Mouse (Mus musculus): ENCODE data around the gene Ccer2. TPM values are rescaled to one million over a fixed set of nuclear protein-coding genes. Genes with fewer than 3 reads are reported as not detected.

Ccer2 gene
- polyA plus RNA-seq, 1 experiment = 2.9 TPM

- no peak overlapping the region for H3K27ac ChIP-seq (ENCODE audit: insufficient read depth, low read length)
- peaks cover 8% of the 10 kb centered on the region for H3K4me1 ChIP-seq (ENCODE audit: control insufficient read depth, insufficient read depth, low read length)
- TF ChIP-seq CTCF (IDR thresholded peaks at IDR 0.05; ENCODE audit: extremely low read depth, insufficient read depth, low read length) (no peak), POLR2A (IDR thresholded peaks at IDR 0.05; ENCODE audit: extremely low read depth, insufficient read depth, low read length) (no peak)
- H3K4me3 ChIP-seq (ENCODE audit: insufficient read depth, low read length) = peak overlapping the region; percentile 55
These were observed 15.0 kb upstream of the Ccer2 start for GRCm38 (mm10) chr7:28740949-28741348.

DNA sequence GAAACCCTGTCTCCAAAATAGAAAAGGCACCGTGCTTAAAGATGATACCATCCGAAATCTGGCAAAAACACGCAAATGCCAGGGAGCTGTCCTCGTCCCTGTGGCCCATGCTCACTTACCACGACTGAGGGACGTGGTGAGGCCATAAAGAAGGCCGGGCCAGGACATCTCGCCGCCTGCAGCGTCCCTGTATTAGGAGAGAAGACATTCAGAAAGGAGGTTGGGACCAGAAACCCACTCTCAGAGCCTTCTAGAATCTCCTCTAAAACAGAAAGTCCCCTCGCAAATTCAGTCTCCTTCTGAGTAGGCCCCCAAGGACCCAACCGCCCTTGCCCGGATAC lies 14.6 kb upstream of the Ccer2 start:
- TF ChIP-seq CTCF (IDR thresholded peaks at IDR 0.05; ENCODE audit: extremely low read depth, insufficient read depth, low read length) = no peak
- TF ChIP-seq POLR2A (IDR thresholded peaks at IDR 0.05; ENCODE audit: extremely low read depth, insufficient read depth, low read length) = no peak
- Histone ChIP-seq H3K4me1 (ENCODE audit: control insufficient read depth, insufficient read depth, low read length) (peaks cover 8% of the 10 kb centered on the region), H3K27ac (ENCODE audit: insufficient read depth, low read length) (no peak overlapping the region), H3K4me3 (ENCODE audit: insufficient read depth, low read length) (peak overlapping the region; percentile 55)

DNA sequence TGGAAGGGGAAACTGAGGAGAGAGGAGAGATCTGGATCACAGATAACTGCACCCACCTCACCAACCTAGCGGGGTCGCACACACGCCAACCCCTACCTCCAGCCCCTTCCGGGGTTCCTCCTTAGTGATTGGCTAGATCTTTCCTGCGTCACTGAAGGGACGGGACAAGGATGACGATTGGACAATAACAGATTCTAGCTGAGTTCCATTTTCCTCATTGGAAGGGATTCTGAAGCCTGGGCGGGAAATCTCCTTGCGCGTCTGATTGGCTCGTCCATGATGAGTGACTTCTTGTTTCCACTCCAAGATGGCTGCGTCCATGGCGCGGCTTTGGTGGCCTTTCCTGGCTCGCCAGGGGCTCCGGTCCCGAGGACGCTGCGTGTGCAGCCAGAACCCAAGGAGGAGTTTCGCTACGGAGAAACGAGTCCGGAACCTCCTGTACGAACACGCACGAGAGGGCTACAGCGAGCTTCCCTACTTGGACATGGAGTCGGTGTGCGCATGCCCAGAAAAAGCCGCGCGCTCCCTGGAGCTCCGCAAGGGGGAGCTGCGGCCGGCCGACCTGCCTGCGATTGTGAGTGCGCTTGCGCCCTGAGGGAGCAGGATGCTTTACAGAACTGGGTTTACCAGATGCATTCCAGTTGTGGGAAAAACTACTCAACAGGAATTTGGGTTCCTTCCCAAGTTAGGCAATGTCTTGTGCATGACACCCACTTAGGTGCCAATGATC lies 14.1 kb upstream of the Ccer2 start, which contains the start of the genes Mrps12 and Sars2:
Gene Mrps12, minus strand, starts transcription at position 112 of the 730 bp plus-strand sequence.
Gene Sars2, plus strand, starts transcription at position 284 of the 730 bp plus-strand sequence.
- Histone ChIP-seq H3K27ac (ENCODE audit: insufficient read depth, low read length) (peak within 1 kb of the TSS; percentile 70), H3K4me1 (ENCODE audit: control insufficient read depth, insufficient read depth, low read length) (peaks cover 8% of the 10 kb centered on the region), H3K4me3 (ENCODE audit: insufficient read depth, low read length) (peak within 1 kb of the TSS; percentile 55)
- peak; percentile 97 for TF ChIP-seq POLR2A (IDR thresholded peaks at IDR 0.05; ENCODE audit: extremely low read depth, insufficient read depth, low read length)
- peak; percentile 59 for TF ChIP-seq CTCF (IDR thresholded peaks at IDR 0.05; ENCODE audit: extremely low read depth, insufficient read depth, low read length)

DNA sequence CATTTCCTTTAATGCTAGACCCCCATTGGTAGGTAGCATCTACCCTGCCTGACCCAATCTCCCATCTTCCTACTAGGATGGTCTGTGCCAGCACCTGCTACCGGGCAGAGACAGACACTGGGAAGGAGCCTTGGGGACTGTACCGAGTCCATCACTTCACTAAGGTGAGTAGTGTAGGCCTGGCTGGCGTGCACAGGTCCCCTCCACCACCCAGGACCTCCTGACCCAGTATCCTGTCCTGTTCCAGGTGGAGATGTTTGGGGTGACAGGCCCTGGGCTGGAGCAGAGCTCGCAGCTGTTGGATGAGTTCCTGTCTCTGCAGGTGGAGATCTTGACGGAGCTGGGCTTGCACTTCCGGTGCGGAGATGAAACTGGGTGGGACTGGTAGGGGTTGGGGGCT lies 6.0 kb upstream of the Ccer2 start:
- TF ChIP-seq CTCF (IDR thresholded peaks at IDR 0.05; ENCODE audit: extremely low read depth, insufficient read depth, low read length) = no peak
- no peak for TF ChIP-seq POLR2A (IDR thresholded peaks at IDR 0.05; ENCODE audit: extremely low read depth, insufficient read depth, low read length)
- Histone ChIP-seq H3K27ac (ENCODE audit: insufficient read depth, low read length) (no peak overlapping the region), H3K4me3 (ENCODE audit: insufficient read depth, low read length) (no peak overlapping the region), H3K4me1 (ENCODE audit: control insufficient read depth, insufficient read depth, low read length) (no peaks in the 10 kb centered on the region)

GRCm38 (mm10) chr7:28758623-28759022 lies 2.6 kb downstream of the Ccer2 start:
- TF ChIP-seq POLR2A (IDR thresholded peaks at IDR 0.05; ENCODE audit: extremely low read depth, insufficient read depth, low read length) (no peak), CTCF (IDR thresholded peaks at IDR 0.05; ENCODE audit: extremely low read depth, insufficient read depth, low read length) (no peak)
- no peak overlapping the region for H3K4me3 ChIP-seq (ENCODE audit: insufficient read depth, low read length)
- H3K27ac ChIP-seq (ENCODE audit: insufficient read depth, low read length) = no peak overlapping the region
- H3K4me1 ChIP-seq (ENCODE audit: control insufficient read depth, insufficient read depth, low read length) = no peaks in the 10 kb centered on the region

- TF ChIP-seq POLR2A (IDR thresholded peaks at IDR 0.05; ENCODE audit: extremely low read depth, insufficient read depth, low read length) (no peak), CTCF (IDR thresholded peaks at IDR 0.05; ENCODE audit: extremely low read depth, insufficient read depth, low read length) (no peak)
- peaks cover 3% of the 10 kb centered on the region; the same call in 1 of the 2 replicates for H3K4me1 ChIP-seq (ENCODE audit: control insufficient read depth, insufficient read depth, low read length)
- no peak overlapping the region for H3K27ac ChIP-seq (ENCODE audit: insufficient read depth, low read length)
- no peak overlapping the region for H3K4me3 ChIP-seq (ENCODE audit: insufficient read depth, low read length)
These were observed 5.9 kb downstream of the Ccer2 start for GRCm38 (mm10) chr7:28761907-28762306.

GRCm38 (mm10) chr7:28765211-28765610 lies 9.2 kb downstream of the Ccer2 start:
- TF ChIP-seq CTCF (IDR thresholded peaks at IDR 0.05; ENCODE audit: extremely low read depth, insufficient read depth, low read length) = no peak
- no peak for TF ChIP-seq POLR2A (IDR thresholded peaks at IDR 0.05; ENCODE audit: extremely low read depth, insufficient read depth, low read length)
- no peak overlapping the region for H3K27ac ChIP-seq (ENCODE audit: insufficient read depth, low read length)
- H3K4me1 ChIP-seq (ENCODE audit: control insufficient read depth, insufficient read depth, low read length) = peaks cover 7% of the 10 kb centered on the region; the same call in 1 of the 2 replicates
- peak overlapping the region; percentile 83; the same call in 1 of the 2 replicates for H3K4me3 ChIP-seq (ENCODE audit: insufficient read depth, low read length)

- TF ChIP-seq CTCF (IDR thresholded peaks at IDR 0.05; ENCODE audit: extremely low read depth, insufficient read depth, low read length) (no peak), POLR2A (IDR thresholded peaks at IDR 0.05; ENCODE audit: extremely low read depth, insufficient read depth, low read length) (peak; percentile 48; the same call in 1 of the 2 replicates)
These were observed 10.4 kb downstream of the Ccer2 start, which contains the start of gene Sirt2 for GRCm38 (mm10) chr7:28766173-28766879. Gene Sirt2, plus strand, starts transcription at chr7:28766735.

GRCm38 (mm10) chr7:28766910-28767309 lies 10.9 kb downstream of the Ccer2 start:
- TF ChIP-seq POLR2A (IDR thresholded peaks at IDR 0.05; ENCODE audit: extremely low read depth, insufficient read depth, low read length) (no peak), CTCF (IDR thresholded peaks at IDR 0.05; ENCODE audit: extremely low read depth, insufficient read depth, low read length) (no peak)
- peak overlapping the region; percentile 83 for H3K4me3 ChIP-seq (ENCODE audit: insufficient read depth, low read length)
- peaks cover 7% of the 10 kb centered on the region; the same call in 1 of the 2 replicates for H3K4me1 ChIP-seq (ENCODE audit: control insufficient read depth, insufficient read depth, low read length)
- H3K27ac ChIP-seq (ENCODE audit: insufficient read depth, low read length) = no peak overlapping the region

More at GRCm38 (mm10) chr7:28766173-28766879, 10.4 kb downstream of the Ccer2 start, which contains the start of gene Sirt2:
- Histone ChIP-seq H3K4me3 (ENCODE audit: insufficient read depth, low read length) (peak within 1 kb of the TSS; percentile 83), H3K27ac (ENCODE audit: insufficient read depth, low read length) (peak within 1 kb of the TSS; percentile 76), H3K4me1 (ENCODE audit: control insufficient read depth, insufficient read depth, low read length) (peaks cover 7% of the 10 kb centered on the region; the same call in 1 of the 2 replicates)

All from cortical plate, adult 2 months (tissue).